Mouse (Mus musculus) skeletal muscle tissue, postnatal 0 days (tissue): ENCODE results near the gene Timm8a1. TPM values are rescaled to one million over a fixed set of nuclear protein-coding genes. Genes with fewer than 3 reads are reported as not detected.

Experiments used
- polyA plus RNA-seq: library from polyadenylated mRNA; unstranded; fragments of >200 nt; fragmentation: Nextera tagmentation; extraction: Ambion mirVana; gene quantifications from 2 replicates; pipeline ENCODE4 v1.2.1, GENCODE M21; 2015

Timm8a1 gene
- 54.5 and 56.1 TPM in 2 replicates for polyA plus RNA-seq

DNA sequence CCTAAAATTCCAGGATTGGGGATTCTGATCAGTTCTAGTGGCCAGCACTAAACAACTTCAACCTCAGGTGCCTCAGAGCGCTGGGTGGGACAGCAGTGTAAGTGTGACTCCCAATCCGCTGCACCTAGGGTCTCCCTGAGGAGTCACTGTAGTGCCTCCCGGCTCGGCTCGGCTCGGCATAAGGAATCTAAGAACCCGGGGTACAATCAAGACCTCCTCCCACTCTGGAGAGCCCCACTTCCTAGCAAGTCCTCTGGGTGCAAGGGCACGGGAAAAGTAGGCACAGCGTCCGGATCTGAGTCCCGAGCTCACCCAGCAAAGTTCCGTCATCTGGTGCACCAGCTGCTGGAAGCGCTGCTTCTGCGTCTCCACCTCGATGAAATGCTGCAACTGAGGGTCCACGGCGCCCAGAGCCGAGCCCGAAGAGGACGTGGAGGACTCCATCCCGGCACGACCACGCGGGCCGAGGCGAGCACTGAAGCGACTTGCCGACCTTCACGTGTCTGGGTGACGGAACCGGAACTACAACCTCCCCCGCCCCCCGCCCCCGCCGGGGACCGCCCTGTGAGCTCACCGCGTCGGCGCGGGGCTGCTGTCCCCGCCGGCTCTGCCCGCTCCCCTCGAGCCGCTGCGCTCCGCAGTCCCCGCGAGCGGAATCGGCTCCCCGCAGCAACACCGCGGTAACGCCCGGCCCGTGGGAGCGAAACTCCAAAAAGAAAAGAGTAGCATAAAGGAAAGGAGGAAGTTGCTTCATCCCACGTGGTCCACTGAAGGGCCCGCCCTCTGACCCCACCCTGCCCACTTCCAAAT, at the start of gene Timm8a1:
Gene Timm8a1 (minus strand): TSS at position 721 of the 810 bp plus-strand sequence.

DNA sequence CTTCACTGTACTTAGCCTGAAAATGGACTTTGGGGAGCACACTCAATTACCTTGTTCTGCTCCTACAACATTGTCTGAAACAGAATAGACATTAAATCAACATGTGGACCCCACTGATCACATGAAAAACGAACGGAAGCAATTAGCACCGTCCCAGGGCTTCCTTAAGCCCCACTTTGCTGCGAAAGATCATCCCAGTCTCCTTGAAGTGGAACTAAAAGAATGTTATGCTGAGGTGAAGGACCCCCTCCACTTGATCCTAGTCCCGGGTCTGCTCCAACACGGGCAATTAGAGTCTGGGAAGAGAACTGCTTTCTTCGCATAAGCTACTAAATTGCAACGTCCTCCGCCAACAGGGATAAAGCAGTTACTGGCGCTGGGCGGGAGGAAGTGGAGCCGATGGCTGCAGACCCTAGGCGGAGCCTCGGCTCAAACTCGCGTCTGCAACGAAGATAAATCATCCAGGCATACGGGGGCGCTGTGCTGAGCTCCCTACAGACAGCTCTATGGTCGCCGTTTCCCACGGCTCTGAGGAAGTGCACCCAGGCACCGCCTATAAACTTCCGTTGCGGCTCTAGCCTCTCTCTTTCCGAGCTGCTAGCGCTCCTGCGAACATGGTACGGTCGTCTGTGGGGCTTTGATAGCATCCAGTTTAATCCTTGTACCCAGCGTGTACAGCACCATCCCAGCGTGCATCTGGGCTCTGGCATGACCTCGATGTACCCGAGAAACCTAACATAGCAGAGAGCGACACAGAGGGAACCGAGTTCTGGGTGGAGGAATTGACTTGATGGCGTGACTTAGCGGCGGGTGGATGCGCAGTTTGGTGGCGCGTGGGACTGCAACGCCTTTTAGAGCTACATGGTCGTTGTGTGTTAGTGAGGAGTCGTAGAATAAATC, 43.7 kb upstream of the Timm8a1 start, which contains the start of gene Rpl36a:
Gene Rpl36a (plus strand): TSS at position 552 of the 900 bp plus-strand sequence.

DNA sequence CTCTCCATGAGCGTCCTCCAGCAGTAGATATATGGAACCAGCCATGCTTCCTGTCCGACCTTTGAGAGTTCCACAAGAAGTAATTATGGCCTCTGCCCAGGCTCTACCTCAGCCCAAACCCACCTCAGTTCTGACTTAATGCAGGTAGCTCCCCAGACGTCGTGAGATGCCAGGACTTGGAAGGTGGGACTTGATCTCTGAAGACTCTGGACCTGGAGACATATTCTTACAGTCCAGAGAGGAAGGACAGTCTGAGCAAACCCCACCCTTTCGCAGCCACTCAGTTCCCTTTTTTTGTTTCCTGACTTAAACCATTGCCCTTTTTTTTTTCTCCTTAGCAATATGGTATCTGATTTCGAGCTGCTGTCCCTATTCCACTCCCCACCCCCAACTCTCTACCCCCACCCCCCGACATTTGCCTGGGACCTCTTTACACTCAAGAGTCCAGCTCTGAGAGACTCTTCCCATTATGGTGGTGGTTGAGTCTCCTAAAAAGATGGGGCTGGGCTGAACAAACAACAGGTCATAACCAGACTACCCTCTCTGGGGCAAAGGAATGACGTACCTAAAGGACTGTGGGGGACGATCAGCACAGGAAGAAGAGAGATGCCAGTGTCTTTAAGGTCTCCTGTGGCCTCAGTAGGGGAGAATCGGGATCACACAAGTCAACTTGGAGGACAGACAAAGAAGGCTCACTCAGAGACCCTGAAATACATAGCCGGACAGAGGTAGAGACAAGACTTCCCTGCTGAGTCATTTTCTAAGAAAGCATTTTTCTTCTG, 41.4 kb upstream of the Timm8a1 start, which contains the start of gene Btk:
Gene Btk (minus strand): TSS at position 683 of the 782 bp plus-strand sequence.

Other genes starting within 250 kb of the Timm8a1 start
- 2.4 and 2.7 TPM in 2 replicates for gene Tmem35a, start 246.6 kb downstream of the Timm8a1 start, polyA plus RNA-seq
- 5.8 and 6.5 TPM in 2 replicates for gene Cenpi, start 233.8 kb downstream of the Timm8a1 start, polyA plus RNA-seq
- 2.3 and 2.8 TPM in 2 replicates for gene Drp2, start 137.3 kb downstream of the Timm8a1 start, polyA plus RNA-seq
- gene Taf7l, start 65.4 kb downstream of the Timm8a1 start, polyA plus RNA-seq = not detected in 2 replicates
- gene Btk, start 41.7 kb upstream of the Timm8a1 start, polyA plus RNA-seq = 1.8 and 1.9 TPM in 2 replicates
- gene Rpl36a, start 43.8 kb upstream of the Timm8a1 start, polyA plus RNA-seq = 299 and 323 TPM in 2 replicates
- gene Gla, start 59.3 kb upstream of the Timm8a1 start, polyA plus RNA-seq = 1.7 and 2.0 TPM in 2 replicates
- 74.5 and 79.7 TPM in 2 replicates for gene Hnrnph2, start 59.3 kb upstream of the Timm8a1 start, polyA plus RNA-seq
- gene Armcx4, start 144.7 kb upstream of the Timm8a1 start, polyA plus RNA-seq = 5.3 and 7.5 TPM in 2 replicates
- 28.4 and 28.6 TPM in 2 replicates for gene Armcx1, start 176.1 kb upstream of the Timm8a1 start, polyA plus RNA-seq
- 19.4 and 19.7 TPM in 2 replicates for gene Armcx6, start 209.6 kb upstream of the Timm8a1 start, polyA plus RNA-seq
- gene Armcx3, start 214.7 kb upstream of the Timm8a1 start, polyA plus RNA-seq = 90.7 and 93.7 TPM in 2 replicates